Mouse (Mus musculus) CD4-positive helper T cell, adult 2 months (primary cell): ENCODE data around the gene Snx30.

Source experiments
- DNase-seq: peaks from one replicate; pipeline ENCODE4 v3.0.0-alpha.2; 2012; ENCODE audit warnings: low read depth, missing footprints, low spot score

Snx30 gene

DNA sequence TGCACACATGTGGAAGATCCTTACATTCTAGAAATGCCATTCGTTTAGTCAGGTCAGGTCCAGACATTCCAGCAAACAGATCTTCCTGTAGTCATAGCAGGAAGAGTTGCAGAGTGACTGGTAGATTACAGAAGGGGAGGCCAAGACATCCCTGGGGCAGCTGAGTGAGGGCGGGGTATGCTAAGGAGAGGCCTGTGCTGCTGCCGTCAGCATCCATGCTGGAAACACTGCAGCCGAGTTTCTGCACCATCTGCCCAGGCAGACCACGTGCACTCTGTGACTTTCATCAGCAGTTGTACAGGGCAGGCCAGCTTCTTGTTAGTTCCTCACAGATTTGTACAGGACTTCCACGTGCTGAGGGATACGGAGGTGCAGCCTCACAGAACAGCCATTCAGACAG, 17.8 kb downstream of the Snx30 start:
- DNase-seq: no peak

DNA sequence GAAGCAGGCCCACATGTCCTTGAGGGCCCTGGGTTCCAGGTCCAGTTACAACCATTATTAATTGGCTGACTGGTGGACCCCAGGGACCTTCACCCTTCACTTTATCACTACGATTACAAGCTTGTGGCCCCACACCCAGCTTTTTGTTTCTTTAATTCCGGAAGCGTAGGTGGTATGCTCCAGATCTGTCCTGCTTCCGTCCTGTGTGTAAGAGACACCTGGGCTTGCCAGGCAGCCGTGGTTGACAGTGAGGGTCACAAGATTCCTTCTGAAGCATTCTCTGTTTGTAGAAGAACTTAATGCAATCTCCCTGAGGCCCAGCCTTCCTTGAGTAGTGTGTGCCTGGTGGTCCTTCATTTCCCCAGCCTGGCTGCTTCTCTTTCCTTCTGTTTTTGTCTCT, 19.2 kb downstream of the Snx30 start:
- DNase-seq: peak; percentile 27

DNA sequence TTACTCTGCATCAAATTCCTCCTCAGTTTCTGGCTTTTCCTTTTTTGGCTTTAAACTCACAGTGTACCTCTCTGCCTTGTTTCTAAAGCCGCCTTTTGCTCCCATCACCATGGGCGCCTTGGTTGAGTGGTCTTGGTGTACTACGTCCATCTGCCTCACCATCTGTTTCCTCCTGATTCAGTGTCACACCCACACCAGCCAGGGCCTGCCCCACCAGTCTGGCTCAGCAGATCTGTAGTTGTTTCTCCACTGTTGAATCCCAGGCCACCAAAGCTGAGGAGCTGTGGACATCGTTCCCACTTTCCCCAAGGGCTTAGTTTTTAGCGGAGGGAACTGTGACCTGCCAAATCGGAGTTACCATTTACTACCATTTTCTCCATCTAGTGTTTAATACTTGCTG, 20.0 kb downstream of the Snx30 start:
- no peak for DNase-seq

DNA sequence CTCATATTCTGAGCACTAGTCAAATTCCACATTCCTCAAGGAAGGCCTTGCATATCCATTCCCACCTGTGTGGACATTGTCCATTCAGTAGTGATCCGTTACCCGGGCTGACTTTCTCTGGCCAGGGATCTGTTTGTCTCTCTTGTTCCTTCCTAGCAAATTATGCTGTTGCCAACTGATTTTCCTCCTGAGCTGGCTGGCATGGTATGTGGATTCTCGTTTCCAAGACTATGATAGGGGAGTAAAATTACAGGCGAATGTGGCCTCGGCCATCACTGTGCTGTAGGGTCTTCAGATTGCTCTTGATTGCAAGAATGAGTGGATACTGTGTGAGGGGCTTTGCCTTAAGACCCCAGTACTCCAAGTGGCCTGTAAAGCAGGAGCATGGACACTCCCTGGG, 20.7 kb downstream of the Snx30 start:
- DNase-seq: no peak

DNA sequence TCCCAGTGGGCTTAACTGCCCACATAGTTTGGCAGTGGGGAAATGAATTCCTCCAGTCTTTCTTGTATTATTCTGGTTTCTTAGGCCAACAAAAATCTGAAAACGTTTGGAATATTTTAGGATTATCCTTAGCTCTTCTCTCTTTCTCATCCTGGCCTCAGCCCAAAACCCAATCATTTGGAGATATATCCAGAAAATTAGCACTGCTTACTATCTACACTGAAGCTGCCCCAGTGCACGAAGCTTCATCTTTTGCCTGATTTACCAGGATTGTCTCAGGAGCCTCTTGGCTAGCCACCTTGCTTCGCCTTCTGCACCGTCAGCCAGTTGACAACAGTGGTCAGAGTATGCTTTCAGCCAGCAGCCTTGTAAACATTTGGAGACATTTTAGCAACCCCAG, 23.4 kb downstream of the Snx30 start:
- DNase-seq: no peak

DNA sequence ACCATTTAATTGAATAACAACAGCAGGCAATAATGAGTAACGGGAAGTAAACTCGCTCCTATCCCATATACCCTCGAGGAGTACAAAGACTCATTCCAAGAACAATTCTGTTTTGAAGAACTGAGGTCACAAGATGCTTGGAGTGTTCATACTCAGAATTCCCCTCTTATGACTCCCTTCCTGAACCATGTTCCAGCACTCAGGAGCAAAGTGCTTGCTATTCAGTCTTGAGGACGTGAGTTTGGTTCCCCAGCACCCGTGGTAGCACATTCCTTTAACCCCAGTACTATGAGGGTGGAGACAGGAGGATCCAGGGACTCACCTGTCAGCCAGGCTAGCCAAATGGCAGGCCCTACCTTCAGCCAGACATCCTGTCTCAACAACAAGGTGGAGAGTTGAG, 25.4 kb downstream of the Snx30 start:
- DNase-seq: no peak

DNA sequence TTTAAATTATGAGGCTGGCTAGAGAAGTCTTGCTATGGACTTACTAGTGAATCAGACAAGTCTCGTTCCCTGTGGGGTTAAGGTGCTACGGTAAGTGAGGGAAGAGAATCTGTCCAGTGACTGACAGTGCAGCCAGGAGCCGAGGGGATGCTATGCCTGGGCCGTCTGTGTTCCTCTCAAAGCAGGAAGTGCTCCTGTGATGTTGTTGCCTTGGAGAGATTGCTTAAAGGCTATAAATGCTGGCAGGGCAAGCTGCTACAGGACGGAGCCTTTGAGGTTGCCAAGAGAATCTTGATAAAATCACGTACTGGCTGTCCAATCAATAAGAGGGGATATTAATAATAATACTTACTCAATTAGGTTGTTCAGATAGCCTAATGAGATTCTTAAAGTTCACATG, 27.2 kb downstream of the Snx30 start:
- DNase-seq: no peak

DNA sequence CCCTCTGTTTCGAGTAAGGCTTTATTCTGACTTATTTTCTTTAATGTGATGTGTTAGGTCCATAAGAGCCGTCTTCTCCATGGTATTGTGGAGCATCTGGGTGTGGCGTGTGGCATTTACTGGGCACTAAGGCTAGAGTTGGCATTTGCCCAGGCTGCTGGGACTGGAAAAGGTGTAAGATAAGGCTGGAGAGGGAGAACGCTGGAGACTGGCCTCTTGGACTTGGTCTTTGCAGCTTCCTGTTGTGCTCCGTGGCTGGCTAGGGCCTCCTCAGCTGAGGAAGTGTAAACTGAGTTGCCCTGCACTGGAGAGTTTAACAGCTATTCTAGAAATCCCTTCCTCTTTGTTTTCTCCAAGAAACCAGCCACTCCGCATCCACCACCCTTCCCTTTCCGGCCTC, 32.0 kb downstream of the Snx30 start:
- no peak for DNase-seq

DNA sequence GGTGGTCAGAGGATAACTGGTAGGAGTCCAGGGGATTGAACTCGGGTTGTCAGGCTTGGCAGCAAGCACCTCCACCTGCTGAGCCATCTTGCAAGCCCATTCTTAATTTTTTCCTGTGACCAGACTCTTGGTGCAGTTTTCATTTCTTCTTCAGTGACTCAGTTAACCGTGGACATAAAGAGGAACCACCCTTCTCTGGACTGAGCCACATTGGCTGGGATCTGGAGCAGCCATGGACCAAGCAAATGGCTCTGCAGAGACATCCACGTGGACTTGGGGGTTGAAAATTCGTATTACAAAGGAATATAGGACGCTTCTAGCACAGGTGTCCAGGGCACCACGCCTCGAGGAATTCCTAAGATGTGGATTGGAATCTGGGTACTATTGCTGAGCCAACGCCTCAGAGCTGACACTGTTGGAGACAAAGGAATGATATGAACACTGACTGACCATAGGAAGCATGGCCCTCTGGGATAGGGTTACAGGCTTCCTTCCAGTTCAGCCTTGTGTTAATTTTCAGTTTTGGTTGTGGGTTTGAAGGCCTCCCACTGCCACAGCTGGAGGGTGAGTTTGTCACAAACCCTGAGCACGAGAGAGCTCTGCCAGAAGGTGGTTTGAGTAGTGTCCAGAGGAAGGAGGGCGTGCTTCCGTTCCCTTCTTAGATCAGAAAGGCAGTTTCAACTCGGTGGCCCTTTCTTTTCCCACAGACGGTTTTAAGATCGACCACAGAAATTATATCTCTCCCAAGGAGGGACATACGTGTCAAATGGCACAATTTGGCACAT, 39.0 kb downstream of the Snx30 start:
- DNase-seq: no peak

DNA sequence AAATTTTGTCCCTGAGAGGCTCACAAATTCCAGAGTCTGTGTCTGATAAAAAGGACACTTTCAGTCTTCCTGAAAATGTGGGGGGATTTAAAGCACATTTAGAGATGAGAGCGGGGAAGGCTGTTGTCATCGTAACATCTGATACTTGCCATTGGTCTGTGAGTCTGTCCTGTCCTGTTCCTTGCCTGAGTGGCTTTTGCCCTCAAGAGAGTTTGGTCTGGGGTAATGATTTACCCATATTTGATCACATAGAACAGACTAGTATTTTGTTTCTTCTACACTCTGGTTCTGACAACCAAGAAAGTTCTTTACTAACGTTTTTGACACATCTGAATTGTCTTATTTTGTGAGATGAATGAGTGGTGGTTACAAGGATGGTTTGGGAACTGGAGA, 39.6 kb downstream of the Snx30 start:
- DNase-seq: no peak

DNA sequence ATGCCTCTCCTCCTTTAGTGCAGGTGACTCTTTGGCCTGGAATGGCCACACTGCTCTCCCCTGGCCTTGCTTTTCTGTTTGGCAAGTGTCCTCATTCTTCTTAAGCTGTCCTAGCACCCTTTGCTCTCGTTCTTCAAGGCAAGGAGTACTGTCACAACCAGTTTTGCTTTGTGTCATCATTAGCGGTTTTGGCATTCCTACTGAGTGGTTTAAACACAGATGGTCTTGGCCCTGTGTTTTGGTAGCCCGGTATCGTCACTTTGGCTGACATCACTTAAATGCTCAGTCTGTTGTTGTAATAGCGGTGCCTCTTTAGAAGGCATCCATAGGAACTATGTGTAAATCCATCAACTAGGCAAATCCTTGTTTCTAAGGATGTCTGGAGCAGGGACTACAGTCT, 41.8 kb downstream of the Snx30 start:
- no peak for DNase-seq

DNA sequence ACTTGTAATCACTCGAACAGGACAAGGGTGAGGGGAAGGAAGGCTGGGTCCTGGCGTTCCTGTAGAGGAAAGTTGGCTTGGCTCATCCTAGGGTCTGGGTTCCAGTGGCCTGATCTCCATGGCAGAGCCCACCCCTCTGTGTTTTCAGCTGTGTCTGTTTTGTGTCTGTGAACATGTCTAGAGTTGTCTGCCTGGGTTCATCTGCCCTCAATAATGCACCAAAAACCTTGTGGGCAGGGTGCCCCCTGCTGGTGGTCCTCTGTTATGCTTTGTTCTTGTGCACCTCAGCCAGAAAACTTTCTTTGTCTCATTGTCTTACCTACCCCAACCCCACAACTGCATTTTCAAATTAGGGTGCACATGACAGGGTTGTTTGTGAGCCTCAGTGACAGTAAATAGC, 44.5 kb downstream of the Snx30 start:
- DNase-seq: peak; percentile 73

DNA sequence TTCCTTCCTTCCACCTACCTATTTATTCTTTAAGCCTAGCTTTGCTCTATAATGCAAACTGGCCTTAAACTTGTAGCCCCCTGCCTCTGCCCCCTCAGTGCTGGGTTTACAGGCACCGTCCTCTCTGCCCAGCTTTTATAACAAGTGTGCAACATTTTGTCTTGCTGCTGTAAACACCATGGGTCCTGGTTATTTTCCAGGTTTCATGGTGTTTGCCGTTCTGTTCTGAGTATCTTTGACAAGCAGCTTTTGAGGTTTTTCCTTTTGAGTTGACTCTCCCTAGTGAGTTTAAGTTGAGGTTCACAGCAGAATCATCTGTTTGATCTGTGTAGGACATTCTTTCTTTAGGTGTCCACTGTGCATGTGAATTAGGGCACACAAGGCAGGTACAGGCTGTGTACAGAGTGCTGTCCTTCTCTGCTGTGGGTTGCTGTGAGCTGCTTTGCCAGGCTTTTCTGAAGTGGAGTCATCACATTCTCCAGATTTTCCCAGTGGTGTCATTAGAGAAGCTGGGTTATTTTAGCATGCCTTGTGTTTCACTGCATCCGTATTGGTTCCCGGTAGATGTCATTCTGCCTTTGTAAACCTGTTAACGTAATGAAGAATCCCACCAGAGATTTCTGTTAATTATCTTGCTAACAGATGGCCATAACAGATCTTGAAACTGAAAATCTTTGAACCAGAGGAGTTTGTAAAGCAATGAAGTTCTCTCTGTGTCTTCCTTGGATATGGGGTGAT, 45.4 kb downstream of the Snx30 start:
- DNase-seq: no peak

DNA sequence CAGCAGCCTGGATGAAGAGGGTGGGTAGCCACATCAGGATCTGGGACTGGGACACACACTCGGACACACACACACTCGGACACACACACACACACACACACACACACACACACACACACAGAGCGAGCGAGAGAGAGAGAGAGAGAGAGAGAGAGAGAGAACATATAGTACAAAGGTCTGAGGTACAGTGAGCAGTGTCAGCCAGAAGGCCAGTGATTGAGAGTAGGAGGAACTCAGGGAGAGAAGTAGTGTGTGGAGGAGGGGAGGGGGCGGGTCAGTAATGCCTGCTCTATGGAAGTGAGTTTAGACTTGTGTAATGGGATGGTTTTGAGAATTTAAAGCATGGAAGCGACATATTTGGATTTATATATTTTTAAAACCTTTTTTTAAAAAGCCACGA, 47.5 kb downstream of the Snx30 start:
- DNase-seq: no peak

DNA sequence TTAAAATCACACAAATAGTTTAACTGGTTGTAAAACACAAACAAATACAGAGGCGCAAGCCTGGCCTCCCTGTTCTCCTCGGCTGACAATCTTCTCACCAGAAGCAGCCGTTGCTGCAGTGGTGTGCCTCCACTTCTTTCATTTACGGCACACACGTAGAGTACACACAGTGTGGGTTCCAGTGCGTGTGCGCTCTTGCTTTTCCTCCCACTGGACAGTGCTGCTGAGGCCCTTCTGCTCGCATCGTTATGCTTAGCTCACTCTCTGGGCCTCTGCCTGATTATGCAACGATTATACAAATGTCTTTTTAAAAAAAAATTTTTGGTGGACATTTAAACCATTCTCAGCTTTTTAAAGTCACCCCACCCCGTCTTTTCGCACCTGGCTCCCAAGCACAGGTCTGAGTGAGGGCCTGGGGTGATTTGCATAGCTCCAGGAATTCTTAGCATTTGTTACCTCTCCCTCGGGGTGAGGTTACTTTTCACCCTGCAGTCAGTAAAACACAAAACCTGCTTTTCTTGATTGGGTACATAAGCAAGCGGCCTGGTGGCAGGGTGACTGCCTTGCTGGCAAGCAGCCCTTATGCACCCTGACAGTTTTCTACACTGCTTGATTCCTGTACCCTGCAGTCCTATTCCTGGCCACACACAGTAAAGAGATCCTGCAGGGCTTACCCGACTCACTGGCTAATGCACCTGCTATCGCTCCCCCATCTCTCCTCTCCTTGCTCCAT, 54.2 kb downstream of the Snx30 start:
- no peak for DNase-seq

DNA sequence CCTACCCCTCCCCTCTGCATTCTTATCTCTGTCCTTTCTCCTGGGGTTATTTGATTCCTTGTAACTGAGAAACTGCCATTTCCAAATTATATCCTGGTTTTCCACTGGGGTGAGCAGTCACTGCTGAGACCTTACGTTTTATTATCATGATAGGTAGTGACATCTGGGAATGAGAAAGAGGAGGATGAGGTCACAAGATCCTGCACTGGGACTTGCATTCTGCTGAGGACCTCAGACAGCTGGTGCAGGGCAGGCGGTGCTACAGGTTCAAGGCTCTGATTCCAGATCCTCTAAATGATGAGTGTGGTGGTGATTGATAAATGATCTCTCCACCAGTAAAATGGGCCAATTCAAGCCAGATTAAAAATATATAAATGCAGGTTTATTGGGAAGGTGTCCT, 54.8 kb downstream of the Snx30 start:
- DNase-seq: no peak

DNA sequence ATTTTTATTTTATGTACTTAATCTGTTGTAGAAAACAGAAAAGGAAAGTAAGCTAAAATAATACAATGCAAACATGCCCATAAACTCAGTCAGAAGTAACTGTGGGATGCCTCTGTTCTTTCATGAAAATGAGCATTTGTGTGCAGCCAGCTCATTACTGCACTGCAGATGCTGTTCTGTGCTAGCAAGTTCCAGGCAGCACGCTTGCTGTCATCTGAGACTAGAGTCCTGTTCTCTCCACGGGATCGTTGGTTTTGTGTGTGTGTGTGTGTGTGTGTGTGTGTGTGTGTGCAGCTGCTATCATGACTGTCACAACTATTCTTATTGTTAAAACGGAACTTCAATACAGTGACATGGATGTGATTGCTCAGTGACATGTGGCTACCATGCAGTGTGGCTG, 56.2 kb downstream of the Snx30 start:
- DNase-seq: no peak

DNA sequence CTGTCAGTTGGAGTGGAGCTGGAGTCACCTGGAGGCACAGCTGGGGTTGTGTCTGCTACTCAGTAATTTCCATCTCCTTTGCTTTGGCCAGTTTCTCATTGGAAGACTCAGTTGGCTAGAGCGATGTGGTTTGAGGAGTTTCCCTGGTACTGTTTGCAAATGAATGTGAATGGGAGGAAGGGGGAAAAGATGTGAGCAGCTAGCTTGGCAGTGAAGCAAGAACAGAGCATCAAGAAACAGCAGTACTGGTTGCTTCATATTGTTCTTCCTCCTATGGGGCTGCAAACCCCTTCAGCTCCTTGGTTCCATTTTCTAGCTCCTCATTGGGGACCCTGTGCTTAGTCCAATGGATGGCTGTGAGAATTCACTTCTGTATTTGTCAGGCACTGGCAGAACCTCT, 56.7 kb downstream of the Snx30 start:
- DNase-seq: no peak

DNA sequence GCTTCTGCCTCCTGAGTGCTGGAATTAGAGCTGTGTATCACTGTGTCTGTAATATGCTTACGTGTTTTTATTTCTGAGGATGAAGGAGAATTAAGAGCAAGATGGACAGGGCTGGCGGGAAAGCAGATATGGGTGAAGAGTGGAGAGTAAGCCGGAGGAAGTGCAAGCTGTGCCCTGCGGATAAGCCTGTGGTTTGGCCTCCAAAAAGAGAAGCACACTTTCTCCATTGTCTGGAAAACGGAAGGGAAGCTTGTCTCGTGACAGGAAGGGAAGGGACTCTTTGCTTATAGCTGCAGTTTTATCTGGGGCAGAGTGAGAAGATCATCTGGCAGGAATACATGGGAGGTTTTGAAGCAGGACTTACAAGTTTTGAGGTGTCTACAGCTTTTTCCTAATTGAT, 58.2 kb downstream of the Snx30 start:
- DNase-seq: no peak

DNA sequence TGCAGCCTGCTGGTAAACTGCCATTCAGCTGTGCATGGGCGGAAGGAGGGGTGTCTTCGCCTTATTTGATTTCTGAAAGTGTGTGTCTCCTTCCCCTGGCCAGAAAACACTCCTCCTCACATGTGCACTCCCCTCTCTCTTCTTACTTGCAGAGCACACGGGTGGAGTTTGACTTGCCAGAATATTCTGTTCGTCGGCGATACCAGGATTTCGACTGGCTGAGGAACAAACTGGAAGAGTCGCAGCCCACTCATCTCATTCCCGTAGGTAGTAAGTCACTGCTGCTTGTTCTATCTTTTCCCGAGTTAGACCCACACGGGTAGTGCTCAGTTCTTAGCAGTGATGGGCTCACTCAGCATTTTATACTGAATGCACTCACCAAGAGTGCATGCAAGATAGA, 62.4 kb downstream of the Snx30 start:
- DNase-seq: no peak

DNA sequence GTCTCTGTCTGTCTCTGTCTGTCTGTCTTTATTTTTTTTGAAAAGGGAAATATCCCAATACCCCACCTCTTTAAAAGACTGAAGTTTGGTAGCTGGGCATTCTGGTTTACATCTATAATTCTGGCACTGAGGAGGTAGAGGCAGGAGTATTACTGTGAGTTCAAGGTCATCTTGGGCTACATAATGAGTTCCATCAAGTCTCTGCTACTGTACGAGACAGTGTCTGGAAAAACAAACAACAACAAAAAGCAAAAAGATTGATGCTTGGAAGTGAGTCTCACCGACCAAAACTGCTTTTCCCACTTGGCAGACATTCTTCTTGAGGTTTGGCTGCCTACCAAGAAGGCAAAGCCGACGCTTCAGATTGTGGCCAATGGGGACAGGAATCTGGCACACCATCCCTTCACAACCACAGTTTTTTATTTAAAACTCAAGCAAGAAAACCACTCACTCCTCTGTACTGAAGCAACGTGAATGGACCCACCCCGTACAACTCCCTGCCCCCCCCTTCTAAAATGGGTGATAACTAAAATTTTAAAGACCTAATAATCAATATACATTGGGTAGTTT, 63.9 kb downstream of the Snx30 start:
- no peak for DNase-seq

DNA sequence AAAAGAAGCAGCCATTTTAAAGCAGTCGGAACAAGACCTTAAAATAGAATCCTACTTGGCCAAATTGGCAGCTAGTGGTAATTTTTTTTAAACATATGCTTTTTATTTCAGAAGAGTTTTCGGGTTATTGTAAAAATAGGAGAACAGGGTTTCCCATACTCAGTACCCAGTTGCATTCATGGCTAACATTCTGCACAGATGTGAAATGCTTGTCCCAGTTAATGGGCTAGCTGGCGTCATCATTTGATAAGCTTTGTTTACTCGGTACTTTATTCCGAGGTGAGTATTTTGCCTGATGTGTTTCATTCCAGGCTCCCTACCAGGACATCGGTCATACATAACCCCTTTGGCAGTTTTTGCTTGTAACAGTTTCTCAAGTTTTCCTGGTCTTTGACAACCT, 64.8 kb downstream of the Snx30 start:
- DNase-seq: no peak
